Mouse (Mus musculus): ENCODE measurements around the gene Pnpla2. TPM values are rescaled to one million over a fixed set of nuclear protein-coding genes. Genes with fewer than 3 reads are reported as not detected.

Gene Pnpla2
- 15.9 and 16.9 TPM in 2 replicates for polyA plus RNA-seq (2012; rRNA removed)

DNA sequence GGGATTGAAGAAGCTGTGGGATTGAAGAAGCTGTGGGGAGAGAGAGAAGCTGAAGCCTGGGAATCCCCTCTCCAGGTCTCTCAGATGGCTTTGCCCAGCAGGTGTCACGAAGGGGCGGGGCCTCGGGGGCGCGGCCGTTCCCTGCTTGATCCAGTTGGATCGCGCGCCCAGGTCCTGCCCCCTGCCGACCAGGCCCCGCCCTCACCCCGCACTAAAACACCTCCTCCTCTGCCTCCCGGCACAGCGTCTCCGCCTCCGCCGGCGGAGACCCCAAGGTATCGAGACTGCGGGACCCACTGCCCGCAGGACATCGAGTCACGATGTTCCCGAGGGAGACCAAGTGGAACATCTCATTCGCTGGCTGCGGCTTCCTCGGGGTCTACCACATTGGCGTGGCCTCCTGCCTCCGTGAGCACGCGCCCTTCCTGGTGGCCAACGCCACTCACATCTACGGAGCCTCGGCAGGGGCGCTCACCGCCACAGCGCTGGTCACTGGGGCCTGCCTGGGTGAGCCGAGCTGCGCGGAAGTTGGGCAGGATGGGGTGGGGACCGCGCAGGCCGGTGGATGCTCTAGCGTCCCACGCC, at the start of gene Pnpla2:
TSS of gene Pnpla2 (plus strand) at position 232 of the 585 bp plus-strand sequence.

DNA sequence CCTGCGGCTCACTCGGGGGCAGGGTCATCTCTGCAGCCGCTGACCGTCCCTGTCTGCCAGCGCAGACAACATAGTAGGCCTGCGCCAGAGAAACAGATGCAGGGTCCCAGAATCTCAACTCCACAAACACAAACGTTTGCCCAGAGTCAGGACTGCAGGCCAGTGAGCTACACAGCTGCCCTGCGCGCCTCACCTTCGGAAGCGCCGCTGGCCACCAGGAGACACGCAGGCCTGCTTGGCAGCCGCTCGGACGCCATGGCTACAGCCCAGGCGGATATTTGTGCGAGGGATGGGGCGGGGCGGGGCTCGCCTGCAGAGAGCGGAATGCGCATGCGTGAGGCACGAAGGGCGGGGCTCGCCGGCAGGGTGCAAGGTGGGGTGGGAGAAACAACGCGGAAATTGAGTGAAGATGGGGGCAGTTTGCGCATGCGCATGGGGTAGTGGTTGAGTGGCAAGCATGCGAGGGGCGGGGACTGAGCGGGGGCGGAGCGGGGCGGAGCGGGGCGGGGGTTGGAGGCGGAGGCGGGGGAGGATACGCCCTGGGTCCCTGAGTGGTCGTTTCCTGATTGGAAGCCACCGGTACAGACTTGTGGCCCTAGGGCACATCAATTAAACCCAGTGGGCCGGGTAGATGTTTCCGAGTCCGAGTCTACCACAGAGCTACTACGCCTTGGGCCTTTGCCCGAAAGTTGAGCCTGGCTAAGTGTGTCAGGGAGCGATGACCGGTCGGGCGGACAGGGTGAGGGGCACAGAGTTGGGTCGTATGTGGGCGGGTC, 41.0 kb upstream of the Pnpla2 start, which contains the start of gene Gatd1:
TSS of gene Gatd1 (minus strand) at position 328 of the 776 bp plus-strand sequence.

DNA sequence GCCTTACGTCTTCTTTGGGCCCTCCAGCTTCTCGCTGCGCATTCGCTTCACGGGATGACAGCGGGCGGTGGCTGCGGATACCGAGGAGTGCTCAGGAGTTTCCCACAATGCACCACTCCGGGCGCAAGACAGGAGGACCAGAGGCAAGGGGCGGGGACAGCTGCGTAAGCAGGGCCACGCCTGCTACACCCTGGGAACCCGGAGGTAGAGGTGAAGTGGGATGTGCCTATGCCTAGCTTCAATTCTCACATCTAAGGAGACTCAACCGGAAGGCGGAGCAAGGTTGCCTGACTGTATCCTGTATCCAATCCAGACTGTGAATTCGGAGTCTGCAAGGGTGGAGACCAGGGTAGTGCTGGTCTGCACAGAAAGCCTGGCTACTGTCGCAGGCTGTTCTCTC, 25.7 kb upstream of the Pnpla2 start, which contains the start of gene Cend1:
TSS of gene Cend1 (minus strand) at position 182 of the 400 bp plus-strand sequence.

DNA sequence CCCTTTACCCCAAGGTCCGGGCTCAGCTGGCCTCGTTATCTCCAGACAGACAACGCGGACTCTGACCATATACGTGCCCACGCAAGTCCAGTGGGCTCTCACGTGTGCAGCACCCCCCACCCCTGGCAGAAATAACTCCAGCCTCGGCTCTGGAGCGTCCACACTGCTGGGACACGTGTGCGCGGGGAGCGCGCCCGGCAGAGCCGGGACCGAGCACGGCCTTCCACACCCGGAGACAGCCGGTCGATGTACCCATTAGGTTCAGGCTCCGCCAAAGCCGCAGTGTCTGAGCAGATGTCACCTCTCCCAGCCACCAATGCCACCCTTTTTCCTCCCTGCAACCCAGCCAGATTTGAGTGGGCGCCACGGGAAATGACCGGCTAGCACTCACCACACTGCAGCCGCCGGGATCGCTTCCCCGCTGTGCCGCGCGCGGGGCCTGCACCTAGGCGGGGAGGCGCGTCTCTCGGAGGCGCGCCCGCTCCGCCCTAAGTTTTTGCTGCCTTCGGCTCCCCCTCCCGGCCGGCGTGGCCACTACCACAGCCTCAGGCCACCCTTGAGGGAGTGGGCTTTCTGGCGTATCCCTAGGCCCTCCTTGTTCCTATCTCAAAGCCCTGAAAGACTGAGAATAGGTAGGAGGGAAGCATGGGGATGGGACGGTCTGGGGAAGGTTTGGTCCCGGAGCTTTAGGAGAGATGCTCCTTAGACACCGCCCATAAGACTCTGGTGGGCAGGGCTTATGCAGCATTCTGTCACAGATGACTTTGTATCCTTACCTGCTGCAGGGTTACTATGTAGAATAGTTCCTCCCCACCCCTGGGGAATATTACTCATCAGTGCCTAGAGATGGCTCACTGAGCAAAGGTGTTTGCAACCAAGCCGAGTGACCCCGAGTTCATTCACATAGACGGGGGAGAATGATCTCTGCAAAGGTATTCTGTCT, 17.5 kb upstream of the Pnpla2 start, which contains the start of gene Slc25a22:
TSS of gene Slc25a22 (minus strand) at position 715 of the 943 bp plus-strand sequence.

DNA sequence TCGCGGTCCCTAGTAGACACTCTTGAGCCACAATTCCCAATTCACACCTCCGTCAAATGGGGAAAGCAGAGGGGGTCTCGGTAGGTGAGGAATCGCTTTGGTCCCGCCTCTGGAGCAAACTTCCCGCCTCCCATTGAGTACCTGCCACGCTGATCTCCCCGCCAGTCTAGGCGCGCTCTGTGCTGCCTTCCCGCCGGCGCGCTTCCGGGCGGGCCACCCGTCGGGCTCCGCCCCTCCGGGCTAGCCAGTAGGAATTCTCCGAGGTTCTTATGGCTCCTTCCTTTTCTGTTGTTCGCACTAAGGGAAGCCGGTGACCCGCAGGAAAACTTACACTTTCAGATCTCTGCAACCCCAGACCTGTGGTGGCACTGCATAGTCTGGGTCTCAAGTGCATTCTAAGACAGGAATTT, 11.2 kb upstream of the Pnpla2 start, which contains the start of gene Pidd1:
TSS of gene Pidd1 (minus strand) at position 198 of the 410 bp plus-strand sequence.

DNA sequence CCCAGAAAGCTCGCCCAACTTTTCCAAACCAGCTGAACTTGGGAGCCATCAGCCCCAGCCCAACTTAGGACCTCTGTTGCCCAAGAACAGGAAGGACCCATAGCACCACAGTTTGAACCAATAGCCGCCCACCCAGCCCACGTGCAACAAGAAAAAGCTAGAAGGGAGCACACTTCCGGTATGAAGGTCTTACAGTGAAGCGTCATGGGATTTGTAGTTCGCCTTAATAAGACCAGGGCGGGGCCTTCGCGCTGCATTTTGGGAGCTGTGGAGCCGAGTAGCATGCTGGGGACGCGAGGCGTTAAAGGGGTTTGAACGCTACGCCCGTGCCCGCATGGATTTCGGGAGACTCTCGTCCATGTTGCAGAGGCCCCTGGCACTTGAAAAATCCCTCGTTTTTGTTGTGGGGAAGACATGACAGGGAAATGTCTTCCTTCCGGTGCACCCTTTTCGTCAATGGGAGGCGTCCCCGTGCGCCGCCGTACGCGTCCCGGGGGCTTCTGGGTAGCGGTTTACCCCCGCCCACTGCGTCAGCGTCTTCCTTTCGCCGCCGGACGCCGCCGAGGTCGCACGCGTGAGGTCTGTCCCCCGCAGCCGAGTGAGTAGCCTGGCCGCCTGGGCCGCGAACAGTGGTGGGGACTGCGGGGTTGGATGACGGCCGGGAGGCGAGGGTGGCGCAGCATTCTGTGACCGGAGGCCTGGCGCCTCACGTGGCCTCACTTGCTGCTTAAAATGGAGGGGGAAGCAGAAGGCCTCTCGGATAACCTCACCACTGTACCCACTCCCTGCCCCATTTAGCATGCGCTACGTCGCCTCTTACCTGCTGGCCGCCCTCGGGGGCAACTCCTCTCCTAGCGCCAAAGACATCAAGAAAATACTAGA, 7.6 kb upstream of the Pnpla2 start, which contains the start of gene Rplp2:
TSS of gene Rplp2 (plus strand) at position 261 of the 882 bp plus-strand sequence.

DNA sequence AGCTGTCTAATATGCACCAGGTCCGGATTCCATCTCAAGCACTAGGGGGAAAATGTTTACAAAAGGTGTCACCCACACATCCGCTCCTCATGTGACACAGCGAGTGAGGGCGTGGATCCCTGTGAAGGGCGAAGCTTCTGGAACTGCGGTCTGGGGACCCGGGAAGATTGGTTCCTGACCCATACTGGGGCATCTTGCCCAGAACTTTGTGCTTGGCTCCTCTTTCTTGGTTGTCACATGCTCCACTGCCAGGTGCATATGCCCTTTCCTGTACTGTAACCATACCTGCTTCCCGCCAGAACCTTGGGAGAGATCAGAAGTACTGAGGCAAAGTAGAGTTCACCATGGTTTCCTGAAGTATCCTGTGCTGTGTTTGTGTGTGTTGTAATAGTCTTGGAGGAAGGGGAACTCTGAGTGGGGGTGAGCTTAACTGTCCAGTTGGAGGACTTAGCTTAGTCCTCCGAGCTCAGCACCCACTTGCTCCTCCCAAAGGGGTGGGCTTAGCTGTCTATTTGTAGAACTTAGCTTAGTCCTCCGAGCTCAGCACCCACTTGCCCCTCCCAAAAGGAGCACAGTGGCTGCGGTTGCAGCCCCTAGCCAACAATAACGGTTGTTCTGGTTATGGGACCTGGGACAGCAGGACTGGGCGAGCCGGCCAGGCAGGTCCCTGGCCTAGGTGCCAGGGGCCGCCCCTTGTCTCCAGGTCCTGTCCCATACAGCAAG, 5.6 kb downstream of the Pnpla2 start, which contains the start of gene Cracr2b:
TSS of gene Cracr2b (plus strand) at position 704 of the 723 bp plus-strand sequence.

DNA sequence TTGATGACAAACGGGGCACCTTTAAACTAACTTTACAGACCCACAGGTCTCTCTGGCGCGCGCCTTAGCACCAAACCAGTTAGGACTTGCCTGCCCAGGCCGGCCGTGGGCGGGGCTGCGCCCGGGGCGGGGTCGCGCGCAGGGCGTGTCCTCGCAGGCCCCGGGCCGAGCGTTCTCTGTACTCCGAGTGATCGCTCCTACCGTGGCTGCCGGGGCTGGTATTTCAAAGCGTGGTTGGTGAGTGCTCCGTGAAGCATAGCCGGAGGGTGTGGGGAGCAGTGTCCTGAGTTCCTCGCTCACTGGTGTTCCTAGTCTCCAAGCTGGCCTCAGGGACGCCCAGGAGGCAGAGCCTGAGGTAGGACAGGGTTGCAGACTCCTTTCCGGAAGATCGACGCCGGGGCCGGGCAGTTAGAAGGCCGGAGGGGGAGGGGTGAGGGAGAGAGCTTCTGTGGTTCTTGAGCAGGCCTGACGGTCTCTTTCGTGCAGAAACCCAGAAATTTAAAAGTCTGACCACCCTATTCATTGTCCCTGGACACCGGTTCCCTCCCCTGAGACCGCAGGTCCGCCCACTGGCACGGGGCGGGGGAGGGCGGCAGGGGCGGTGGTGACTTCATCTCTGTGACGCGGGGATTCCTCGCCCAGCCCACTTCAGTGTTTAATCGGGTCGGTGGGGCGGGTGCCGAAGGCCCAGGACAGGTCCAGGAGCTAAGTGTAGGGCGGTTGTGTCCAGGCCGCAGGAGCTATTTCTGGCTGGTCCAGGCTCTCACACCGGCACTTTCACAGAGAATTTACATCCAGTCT, 12.4 kb downstream of the Pnpla2 start, which contains the start of gene Cd151:
TSS of gene Cd151 (plus strand) at position 163 of the 801 bp plus-strand sequence.

DNA sequence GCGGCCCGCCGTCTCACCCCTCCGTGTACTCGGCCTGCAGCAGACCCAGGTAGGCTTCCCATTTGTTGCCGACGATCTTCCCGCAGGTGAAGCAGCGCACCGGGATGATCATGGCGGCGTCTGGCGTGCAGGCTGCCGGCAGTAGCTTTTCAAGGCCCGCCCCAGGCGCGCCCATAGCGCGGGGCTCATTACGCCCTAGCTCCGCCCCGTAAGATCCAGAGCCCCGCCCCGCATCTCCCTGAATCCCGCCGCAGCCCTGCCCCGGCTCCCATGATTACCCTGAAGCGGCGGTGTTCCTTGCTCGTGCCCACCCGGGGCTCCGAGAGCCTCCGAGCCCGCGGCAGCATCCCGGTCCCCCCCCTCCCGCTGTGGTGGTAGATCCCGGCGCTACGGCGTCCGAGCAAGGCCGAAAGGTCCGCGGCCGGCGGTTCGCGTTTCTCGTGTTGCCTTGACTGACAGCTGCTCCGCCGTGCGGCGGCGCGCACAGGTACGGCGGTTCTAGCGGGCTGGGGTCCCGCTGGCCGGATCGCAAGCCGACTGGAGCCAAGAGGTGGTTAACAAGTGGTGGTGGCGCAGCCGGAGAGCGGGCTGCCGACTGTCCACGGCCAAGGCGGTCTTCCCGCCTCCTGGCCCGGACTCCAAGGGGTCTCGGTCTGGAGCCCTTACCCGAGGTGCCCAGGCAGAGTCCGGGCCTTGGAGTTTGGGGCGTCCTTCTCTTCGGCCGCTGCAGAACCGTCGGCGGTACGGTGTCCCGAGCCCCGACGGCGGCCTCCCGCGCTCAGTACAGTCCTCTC, 20.2 kb downstream of the Pnpla2 start, which contains the start of the genes Polr2l and Tspan4:
TSS of gene Polr2l (minus strand) at position 122 of the 794 bp plus-strand sequence.
TSS of gene Tspan4 (plus strand) at position 230 of the 794 bp plus-strand sequence.

Other genes starting within 250 kb of the Pnpla2 start
- 2.5 and 2.6 TPM in 2 replicates for gene Lmntd2, start 241.1 kb upstream of the Pnpla2 start, polyA plus RNA-seq (2012; rRNA removed)
- gene Rassf7, start 239.3 kb upstream of the Pnpla2 start, polyA plus RNA-seq (2012; rRNA removed), result 29.2 and 33.5 TPM in 2 replicates
- 6.8 and 9.2 TPM in 2 replicates for gene Phrf1, start 226.4 kb upstream of the Pnpla2 start, polyA plus RNA-seq (2012; rRNA removed)
- gene Irf7, start 188.7 kb upstream of the Pnpla2 start, polyA plus RNA-seq (2012; rRNA removed), result 54.2 and 82.1 TPM in 2 replicates
- gene Cdhr5, start 178.4 kb upstream of the Pnpla2 start, polyA plus RNA-seq (2012; rRNA removed), result 0.13 and 0.29 TPM in 2 replicates
- gene Sct, start 176.1 kb upstream of the Pnpla2 start, polyA plus RNA-seq (2012; rRNA removed), result 0.12 and 0.37 TPM in 2 replicates
- not detected in 2 replicates for gene Drd4, start 163.2 kb upstream of the Pnpla2 start, polyA plus RNA-seq (2012; rRNA removed)
- gene Deaf1, start 127.5 kb upstream of the Pnpla2 start, polyA plus RNA-seq (2012; rRNA removed), result 5.7 and 6.8 TPM in 2 replicates
- gene Tmem80, start 127.5 kb upstream of the Pnpla2 start, polyA plus RNA-seq (2012; rRNA removed), result 11.9 and 13.7 TPM in 2 replicates
- 35.8 and 50.7 TPM in 2 replicates for gene Eps8l2, start 116.3 kb upstream of the Pnpla2 start, polyA plus RNA-seq (2012; rRNA removed)
- gene Taldo1, start 63.0 kb upstream of the Pnpla2 start, polyA plus RNA-seq (2012; rRNA removed), result 174 and 190 TPM in 2 replicates
- gene Gatd1, start 41.1 kb upstream of the Pnpla2 start, polyA plus RNA-seq (2012; rRNA removed), result 16.5 and 18.5 TPM in 2 replicates
- 0.02 TPM in 2 replicates for gene Cend1, start 25.7 kb upstream of the Pnpla2 start, polyA plus RNA-seq (2012; rRNA removed)
- 25.7 and 31.3 TPM in 2 replicates for gene Slc25a22, start 17.3 kb upstream of the Pnpla2 start, polyA plus RNA-seq (2012; rRNA removed)
- 7.1 and 7.3 TPM in 2 replicates for gene Pidd1, start 11.2 kb upstream of the Pnpla2 start, polyA plus RNA-seq (2012; rRNA removed)
- gene Rplp2, start 7.8 kb upstream of the Pnpla2 start, polyA plus RNA-seq (2012; rRNA removed), result 451 and 526 TPM in 2 replicates
- gene Cracr2b, start 5.9 kb downstream of the Pnpla2 start, polyA plus RNA-seq (2012; rRNA removed), result 4.1 and 4.5 TPM in 2 replicates
- 27.6 and 30.3 TPM in 2 replicates for gene Cd151, start 12.2 kb downstream of the Pnpla2 start, polyA plus RNA-seq (2012; rRNA removed)
- gene Polr2l, start 19.9 kb downstream of the Pnpla2 start, polyA plus RNA-seq (2012; rRNA removed), result 14.7 and 16.5 TPM in 2 replicates
- 43.8 and 59.1 TPM in 2 replicates for gene Tspan4, start 20.0 kb downstream of the Pnpla2 start, polyA plus RNA-seq (2012; rRNA removed)
- gene Chid1, start 84.7 kb downstream of the Pnpla2 start, polyA plus RNA-seq (2012; rRNA removed), result 14.0 and 15.5 TPM in 2 replicates
- 18.5 and 19.7 TPM in 2 replicates for gene Ap2a2, start 107.0 kb downstream of the Pnpla2 start, polyA plus RNA-seq (2012; rRNA removed)
- gene Muc6, start 200.1 kb downstream of the Pnpla2 start, polyA plus RNA-seq (2012; rRNA removed), result 0.18 and 0.38 TPM in 2 replicates
- gene Muc2, start 235.1 kb downstream of the Pnpla2 start, polyA plus RNA-seq (2012; rRNA removed), result 0.07 and 0.12 TPM in 2 replicates

Measured in liver, embryonic 18 days (tissue).